Comparison of ENCODE assay signal across 13 mouse cellular contexts in genomic region chr14:34590743-34591675, GRCm38 (mm10). TPM values are rescaled to one million over a fixed set of nuclear protein-coding genes. Genes with fewer than 3 reads are reported as not detected.
DNase-seq lines count a peak whose midpoint lies in the region; ATAC-seq and TF ChIP-seq lines count a peak whose summit lies in the region.
"Had no signal": no experiment of that assay in that cellular context is flagged by ENCODE, and none has a peak within 500 bp of the region (broad histone marks: within the 10 kb centered on the region; RNA-seq: fewer than 3 reads in every experiment).

No protein-coding gene starts in this region.

- DNase-seq in heart, adult 8-10 months (ENCODE audit: low spot score), result no peak
- peak; percentile 29 for DNase-seq in c-Kit-positive CD71-positive TER-119-positive erythroid progenitor cells, embryonic 14.5 days (ENCODE audit: low spot score)
- DNase-seq in liver, embryonic 13.5 days, result peak; percentile 64
- DNase-seq in thymus, postnatal 4 days, result no peak
- DNase-seq in adrenal gland, postnatal 14 days, result no peak
- DNase-seq: right cerebral cortex, postnatal 14 days; thymus, postnatal 14 days had no signal

- H3K27me3 ChIP-seq in heart, embryonic 12.5 days (replicated peaks), result no peaks in the 10 kb centered on the region
- no peaks in the 10 kb centered on the region for H3K27me3 ChIP-seq in ES-Bruce4 (ENCODE audit: control insufficient read depth, insufficient read depth, low read length, poor library complexity, severe bottlenecking)
- 0 out of 2 replicates have a peak, but pooled peaks cover 2% of the 10 kb centered on the region for H3K27me3 ChIP-seq in liver, embryonic 13.5 days
- H3K27me3 ChIP-seq: limb, embryonic 12.5 days had no signal

- no peaks in the 10 kb centered on the region for H3K9me3 ChIP-seq in heart, embryonic 12.5 days (replicated peaks)
- no peaks in the 10 kb centered on the region for H3K9me3 ChIP-seq in ES-Bruce4 (replicated peaks; ENCODE audit: control insufficient read depth, insufficient read depth, low read length, poor library complexity, severe bottlenecking)
- no peaks in the 10 kb centered on the region for H3K9me3 ChIP-seq in liver, embryonic 13.5 days (replicated peaks)
- H3K9me3 ChIP-seq: limb, embryonic 12.5 days had no signal

- ATAC-seq in heart, embryonic 12.5 days (ENCODE audit: insufficient number of reproducible peaks, low FRiP score), result no peak
- no peak for ATAC-seq in liver, embryonic 13.5 days (ENCODE audit: low read depth)

- peak overlapping the region; percentile 44 for H3K4me2 ChIP-seq in heart, embryonic 12.5 days
- H3K4me2 ChIP-seq in liver, embryonic 13.5 days, result no peak overlapping the region
- H3K4me2 ChIP-seq: limb, embryonic 12.5 days had no signal

- no peak overlapping the region for H3K9ac ChIP-seq in heart, embryonic 12.5 days
- 0 out of 2 replicates have a peak overlapping the region, but pooled peaks have one; percentile 12 for H3K9ac ChIP-seq in ES-Bruce4 (ENCODE audit: low read depth, poor library complexity, severe bottlenecking)
- H3K9ac ChIP-seq in liver, embryonic 13.5 days, result no peak overlapping the region
- H3K9ac ChIP-seq: limb, embryonic 12.5 days had no signal

- TF ChIP-seq CTCF in ES-Bruce4 (IDR thresholded peaks at IDR 0.05; ENCODE audit: low read depth, low read length), result no peak

- 56% methylated on average over 24 of the region's 24 CpGs for WGBS in heart, embryonic 12.5 days
- WGBS in liver, embryonic 13.5 days (ENCODE audit: insufficient replicate concordance), result 62% methylated on average over 24 of the region's 24 CpGs

- TF ChIP-seq EP300 in ES-Bruce4 (IDR thresholded peaks at IDR 0.05; ENCODE audit: insufficient read depth, low read depth, low read length), result no peak

- no peak overlapping the region for H3K4me3 ChIP-seq in heart, embryonic 12.5 days
- peak overlapping the region; percentile 20 for H3K4me3 ChIP-seq in ES-Bruce4 (ENCODE audit: low read depth, low read length)
- no peak overlapping the region for H3K4me3 ChIP-seq in liver, embryonic 13.5 days (replicated peaks)
- H3K4me3 ChIP-seq: limb, embryonic 12.5 days had no signal

- H3K4me1 ChIP-seq in heart, embryonic 12.5 days (replicated peaks), result peaks cover 73% of the 10 kb centered on the region
- H3K4me1 ChIP-seq in ES-Bruce4 (ENCODE audit: control insufficient read depth, insufficient read depth, low read length), result no peaks in the 10 kb centered on the region
- no peaks in the 10 kb centered on the region for H3K4me1 ChIP-seq in liver, embryonic 13.5 days (replicated peaks)

- no peak for TF ChIP-seq POLR2A in ES-Bruce4 (IDR thresholded peaks at IDR 0.05; ENCODE audit: insufficient read depth, low read length)

- peak overlapping the region; percentile 95 for H3K27ac ChIP-seq in heart, embryonic 12.5 days (ENCODE audit: poor library complexity, severe bottlenecking)
- H3K27ac ChIP-seq in ES-Bruce4 (ENCODE audit: insufficient read depth, low read length), result no peak overlapping the region
- no peak overlapping the region for H3K27ac ChIP-seq in liver, embryonic 13.5 days
- H3K27ac ChIP-seq: kidney, postnatal 0 days; limb, embryonic 12.5 days had no signal

- H3K36me3 ChIP-seq in heart, embryonic 12.5 days, result peaks cover 1% of the 10 kb centered on the region; the same call in 1 of the 2 replicates
- no peaks in the 10 kb centered on the region for H3K36me3 ChIP-seq in ES-Bruce4 (ENCODE audit: control insufficient read depth, insufficient read depth, low read length, poor library complexity, severe bottlenecking)
- no peaks in the 10 kb centered on the region for H3K36me3 ChIP-seq in liver, embryonic 13.5 days
- H3K36me3 ChIP-seq: limb, embryonic 12.5 days had no signal

RNA-seq across cellular contexts. Expression of gene Ldb3, which starts 2.5 kb away (rescaled TPM):
- 226 and 239 TPM in 2 replicates for polyA plus RNA-seq in heart, embryonic 12.5 days (2016; fragmentation: Nextera tagmentation; extraction: Ambion mirVana)
- total RNA-seq in heart, adult 8-10 months (2022), result 1,000 to 10,000 TPM; 1,077 to 1,246 (median 1,126) TPM
- 3.4 and 4.0 TPM in 2 replicates for polyA plus RNA-seq in ES-Bruce4 (2011; ENCODE audit: insufficient read depth, insufficient read length, low read depth, missing spikeins)
- 0.54 and 0.59 TPM in 2 replicates for polyA plus RNA-seq in liver, embryonic 13.5 days (2015; fragmentation: Nextera tagmentation; extraction: Ambion mirVana)
- 0.44 and 1.2 TPM in 2 replicates for total RNA-seq in adrenal gland, postnatal 14 days (2021)
- total RNA-seq: MEL had no signal

RNA-seq across cellular contexts. Expression of gene Opn4, which starts 8.9 kb away (rescaled TPM):
- polyA plus RNA-seq in heart, embryonic 12.5 days (2016; fragmentation: Nextera tagmentation; extraction: Ambion mirVana), result 4.3 and 4.9 TPM in 2 replicates
- total RNA-seq in heart, adult 8-10 months (2022), result 1 to 10 TPM; 1.7 to 2.5 (median 2.4) TPM
- polyA plus RNA-seq in ES-Bruce4 (2011; ENCODE audit: insufficient read depth, insufficient read length, low read depth, missing spikeins), result not detected in 2 replicates
- polyA plus RNA-seq in liver, embryonic 13.5 days (2015; fragmentation: Nextera tagmentation; extraction: Ambion mirVana), result not detected in 2 replicates
- total RNA-seq in adrenal gland, postnatal 14 days (2021), result not detected in 2 replicates
- total RNA-seq: gastrocnemius, postnatal 36 days; MEL had no signal

Comparison
In these comparisons a context has a peak if more than half of its experiments do, and no peak if none do; other contexts are left out.
1. DNase-seq: peak in c-Kit-positive CD71-positive TER-119-positive erythroid progenitor cells, embryonic 14.5 days (single experiment) and liver, embryonic 13.5 days (single experiment); none in heart, adult 8-10 months (single experiment), thymus, postnatal 4 days (single experiment) and adrenal gland, postnatal 14 days (single experiment).
2. RNA of gene Ldb3, which starts 2.5 kb away (polyA plus RNA-seq): 226 to 239 TPM in heart, embryonic 12.5 days; 3.4 to 4.0 TPM in ES-Bruce4 and 0.54 to 0.59 TPM in liver, embryonic 13.5 days; every median in the first group is over 10 times any median in the second.